Mouse (Mus musculus): ENCODE data around the gene Herpud1.

Gene Herpud1

GRCm38 (mm10) chr8:94386214-94387026 is at the start of gene Herpud1:
TSS of gene Herpud1 (plus strand) at chr8:94386438.
- DNase-seq (ENCODE audit: low read depth, low spot score): peak; percentile 95

- DNase-seq (ENCODE audit: low read depth, low spot score): no peak
Measured at GRCm38 (mm10) chr8:94337559-94337958, 48.7 kb upstream of the Herpud1 start.

- DNase-seq (ENCODE audit: low read depth, low spot score): no peak
Measured at GRCm38 (mm10) chr8:94340796-94341195, 45.4 kb upstream of the Herpud1 start.

GRCm38 (mm10) chr8:94342691-94343090 is 43.5 kb upstream of the Herpud1 start:
- DNase-seq (ENCODE audit: low read depth, low spot score): no peak

- peak; percentile 71 for DNase-seq (ENCODE audit: low read depth, low spot score)
Measured at GRCm38 (mm10) chr8:94343290-94343689, 42.9 kb upstream of the Herpud1 start.

GRCm38 (mm10) chr8:94343778-94344320 is 42.4 kb upstream of the Herpud1 start:
- no peak for DNase-seq (ENCODE audit: low read depth, low spot score)

- no peak for DNase-seq (ENCODE audit: low read depth, low spot score)
Measured at GRCm38 (mm10) chr8:94345657-94346056, 40.6 kb upstream of the Herpud1 start.

GRCm38 (mm10) chr8:94346264-94346663 is 40.0 kb upstream of the Herpud1 start:
- no peak for DNase-seq (ENCODE audit: low read depth, low spot score)

GRCm38 (mm10) chr8:94348425-94348824 is 37.8 kb upstream of the Herpud1 start:
- DNase-seq (ENCODE audit: low read depth, low spot score): no peak

GRCm38 (mm10) chr8:94354069-94354531 is 32.1 kb upstream of the Herpud1 start:
- DNase-seq (ENCODE audit: low read depth, low spot score): no peak

GRCm38 (mm10) chr8:94354571-94354970 is 31.7 kb upstream of the Herpud1 start:
- DNase-seq (ENCODE audit: low read depth, low spot score): no peak

GRCm38 (mm10) chr8:94357220-94357619 is 29.0 kb upstream of the Herpud1 start:
- no peak for DNase-seq (ENCODE audit: low read depth, low spot score)

GRCm38 (mm10) chr8:94358541-94358940 is 27.7 kb upstream of the Herpud1 start:
- no peak for DNase-seq (ENCODE audit: low read depth, low spot score)

GRCm38 (mm10) chr8:94361774-94362431 is 24.3 kb upstream of the Herpud1 start:
- DNase-seq (ENCODE audit: low read depth, low spot score): no peak

- DNase-seq (ENCODE audit: low read depth, low spot score): no peak
Measured at GRCm38 (mm10) chr8:94362607-94363239, 23.5 kb upstream of the Herpud1 start.

- DNase-seq (ENCODE audit: low read depth, low spot score): no peak
Measured at GRCm38 (mm10) chr8:94363288-94363688, 22.9 kb upstream of the Herpud1 start.

- no peak for DNase-seq (ENCODE audit: low read depth, low spot score)
Measured at GRCm38 (mm10) chr8:94363906-94364305, 22.3 kb upstream of the Herpud1 start.

- no peak for DNase-seq (ENCODE audit: low read depth, low spot score)
Measured at GRCm38 (mm10) chr8:94364686-94365312, 21.4 kb upstream of the Herpud1 start.

GRCm38 (mm10) chr8:94365410-94365981 is 20.7 kb upstream of the Herpud1 start:
- DNase-seq (ENCODE audit: low read depth, low spot score): no peak

- no peak for DNase-seq (ENCODE audit: low read depth, low spot score)
Measured at GRCm38 (mm10) chr8:94370839-94371238, 15.4 kb upstream of the Herpud1 start.

GRCm38 (mm10) chr8:94372955-94373599 is 13.2 kb upstream of the Herpud1 start:
- no peak for DNase-seq (ENCODE audit: low read depth, low spot score)

Measured in ES-CJ7 (cell line).